Mouse (Mus musculus): ENCODE measurements around the gene Ubtfl1. TPM values are rescaled to one million over a fixed set of nuclear protein-coding genes. Genes with fewer than 3 reads are reported as not detected.

Gene Ubtfl1
- polyA plus RNA-seq, 1 experiment from 2014 or later = not detected

GRCm38 (mm10) chr9:18456520-18456919, 52.3 kb downstream of the Ubtfl1 start:
- Histone ChIP-seq H3K4me1 (ENCODE audit: control insufficient read depth, insufficient read depth, low read length) (no peaks in the 10 kb centered on the region), H3K36me3 (replicated peaks; ENCODE audit: control insufficient read depth, insufficient read depth, low read depth, low read length) (peaks cover 5% of the 10 kb centered on the region; the same call in 1 of the 2 replicates), H3K4me2 (ENCODE audit: low read depth, low read length) (no peak overlapping the region), H3K27ac (replicated peaks; ENCODE audit: low read depth, low read length) (no peak overlapping the region), H3K9me3 (replicated peaks; ENCODE audit: control insufficient read depth, low read length) (no peaks in the 10 kb centered on the region), H3K9ac (replicated peaks; ENCODE audit: low read length) (no peak overlapping the region), H3K27me3 (ENCODE audit: control insufficient read depth, insufficient read depth, low read length) (no peaks in the 10 kb centered on the region), H3K4me3 (ENCODE audit: low read depth, low read length) (no peak overlapping the region)
- WGBS = 89% methylated on average over 4 of the region's 4 CpGs
- no peak for ATAC-seq (replicated peaks; ENCODE audit: insufficient number of reproducible peaks, low FRiP score, low TSS enrichment, low read depth)
- DNase-seq (ENCODE audit: low spot score) = no peak

Small RNA genes within 50 kb of the gene (microRNA-seq; reads per million reads assigned to microRNA genes)
- not detected for gene Gm22854 (ENCODE audit: borderline number of aligned reads)

Other genes with a start within 250 kb of the Ubtfl1 start
- gene Chordc1, start 112.3 kb upstream of the Ubtfl1 start, polyA plus RNA-seq (2014; fragmentation: Nextera tagmentation; extraction: Ambion mirVana) = 128 and 142 TPM in 2 replicates
- gene Naalad2, start 1.4 kb upstream of the Ubtfl1 start, polyA plus RNA-seq (2014; fragmentation: Nextera tagmentation; extraction: Ambion mirVana) = 3.1 and 4.4 TPM in 2 replicates
- gene Mbd3l2, start 26.2 kb downstream of the Ubtfl1 start, polyA plus RNA-seq (2014; fragmentation: Nextera tagmentation; extraction: Ambion mirVana) = not detected in 2 replicates
- gene Zfp558, start 73.8 kb downstream of the Ubtfl1 start, polyA plus RNA-seq (2014; fragmentation: Nextera tagmentation; extraction: Ambion mirVana) = 11.6 and 15.9 TPM in 2 replicates
- not detected in 2 replicates for gene Mbd3l1, start 73.9 kb downstream of the Ubtfl1 start, polyA plus RNA-seq (2014; fragmentation: Nextera tagmentation; extraction: Ambion mirVana)